In genomic region chr12:72014355-72014776, GRCm38 (mm10) we compare ENCODE assay signal across 10 mouse cellular contexts. TPM values are rescaled to one million over a fixed set of nuclear protein-coding genes. Genes with fewer than 3 reads are reported as not detected.
DNase-seq lines count a peak whose midpoint lies in the region; ATAC-seq and TF ChIP-seq lines count a peak whose summit lies in the region.
"Had no signal": no experiment of that assay in that cellular context is flagged by ENCODE, and none has a peak within 500 bp of the region (broad histone marks: within the 10 kb centered on the region; RNA-seq: fewer than 3 reads in every experiment).

No protein-coding gene starts in this region.

- no peak overlapping the region for H3K9ac ChIP-seq in forebrain, embryonic 16.5 days (replicated peaks; ENCODE audit: low read depth, low read length)
- H3K9ac ChIP-seq in forebrain, embryonic 11.5 days (ENCODE audit: low read length) = no peak overlapping the region
- H3K9ac ChIP-seq: forebrain, embryonic 15.5 days had no signal

- WGBS in forebrain, embryonic 16.5 days = 45% methylated on average over 10 of the region's 10 CpGs
- WGBS in forebrain, embryonic 11.5 days = 79% methylated on average over 10 of the region's 10 CpGs

- H3K27ac ChIP-seq in forebrain, embryonic 16.5 days (ENCODE audit: low read length) = no peak overlapping the region
- no peak overlapping the region for H3K27ac ChIP-seq in forebrain, embryonic 11.5 days (ENCODE audit: low read depth, low read length)
- H3K27ac ChIP-seq in left cerebral cortex, adult 2 months = no peak overlapping the region

- no peak overlapping the region for H3K4me3 ChIP-seq in forebrain, embryonic 16.5 days (replicated peaks; ENCODE audit: low read length)
- H3K4me3 ChIP-seq in forebrain, embryonic 11.5 days (ENCODE audit: low read depth, low read length) = no peak overlapping the region
- peak overlapping the region; percentile 14; the same call in 1 of the 2 replicates for H3K4me3 ChIP-seq in left cerebral cortex, adult 2 months
- H3K4me3 ChIP-seq: forebrain, embryonic 15.5 days; megakaryocyte, embryonic 14.5 days had no signal

- no peaks in the 10 kb centered on the region for H3K9me3 ChIP-seq in forebrain, embryonic 16.5 days (ENCODE audit: control insufficient read depth, low read length)
- H3K9me3 ChIP-seq in forebrain, embryonic 11.5 days (ENCODE audit: control insufficient read depth, low read length) = no peaks in the 10 kb centered on the region
- H3K9me3 ChIP-seq: forebrain, embryonic 15.5 days; megakaryocyte, embryonic 14.5 days had no signal

- 0 out of 2 replicates have a peak, but pooled peaks cover 6% of the 10 kb centered on the region for H3K4me1 ChIP-seq in forebrain, embryonic 16.5 days (replicated peaks; ENCODE audit: control insufficient read depth, insufficient read depth, low read length)
- no peaks in the 10 kb centered on the region for H3K4me1 ChIP-seq in forebrain, embryonic 11.5 days (replicated peaks; ENCODE audit: control insufficient read depth, insufficient read depth, low read length)
- H3K4me1 ChIP-seq: megakaryocyte, embryonic 14.5 days had no signal

- H3K4me2 ChIP-seq in forebrain, embryonic 16.5 days (ENCODE audit: low read length) = no peak overlapping the region
- H3K4me2 ChIP-seq in forebrain, embryonic 11.5 days (ENCODE audit: low read depth, low read length, severe bottlenecking) = no peak overlapping the region
- H3K4me2 ChIP-seq: forebrain, embryonic 15.5 days had no signal

- no peak for DNase-seq in forebrain, embryonic 11.5 days (ENCODE audit: low spot score)
- DNase-seq in left cerebral cortex, adult 2 months (ENCODE audit: extremely low spot score in 1 of 2, low spot score in 2 of 2) = no peak
- DNase-seq in left cerebral cortex, adult 11 months (ENCODE audit: low spot score) = no peak
- DNase-seq in naive thymus-derived CD4-positive, alpha-beta T cell, adult 2 months (ENCODE audit: low read depth) = peak; percentile 26
- no peak for DNase-seq in MN1 (ENCODE audit: low spot score)
- DNase-seq in gastrocnemius, postnatal 36 days = no peak

- no peak for TF ChIP-seq CTCF in left cerebral cortex, adult 2 months (IDR thresholded peaks at IDR 0.05)

- 0 out of 2 replicates have a peak, but pooled peaks have one; percentile 12 for ATAC-seq in forebrain, embryonic 16.5 days
- no peak for ATAC-seq in forebrain, embryonic 11.5 days (replicated peaks; ENCODE audit: low FRiP score)
- peak; percentile 46 to 71 for ATAC-seq in hematopoietic stem cell, adult 5-6 weeks (replicated peaks in 1 of 2; ENCODE audit: insufficient read depth in 1 of 2, low FRiP score in 2 of 2, low TSS enrichment in 1 of 2, low read depth in 1 of 2, poor library complexity in 2 of 2, severe bottlenecking in 2 of 2)
- ATAC-seq: forebrain, embryonic 15.5 days had no signal

- H3K36me3 ChIP-seq in forebrain, embryonic 16.5 days (ENCODE audit: control insufficient read depth, insufficient read depth) = no peaks in the 10 kb centered on the region
- H3K36me3 ChIP-seq in forebrain, embryonic 11.5 days (ENCODE audit: control insufficient read depth, insufficient read depth, low read length) = no peaks in the 10 kb centered on the region
- H3K36me3 ChIP-seq: forebrain, embryonic 15.5 days had no signal

- H3K27me3 ChIP-seq in forebrain, embryonic 16.5 days (replicated peaks; ENCODE audit: control insufficient read depth, insufficient read depth, low read length) = no peaks in the 10 kb centered on the region
- H3K27me3 ChIP-seq in forebrain, embryonic 11.5 days (ENCODE audit: control insufficient read depth, insufficient read depth, low read length) = no peaks in the 10 kb centered on the region
- H3K27me3 ChIP-seq: forebrain, embryonic 15.5 days had no signal

- intact Hi-C loops in left cerebral cortex, adult 2 months (cut with DNase I) = no loop called here
- intact Hi-C loops in gastrocnemius, postnatal 36 days (cut with DNase I) = no loop called here

RNA-seq across cellular contexts. Expression of gene Gpr135, which starts 56.6 kb away (rescaled TPM):
- 4.2 and 5.2 TPM in 2 replicates for polyA plus RNA-seq in forebrain, embryonic 16.5 days (2015; fragmentation: Nextera tagmentation; extraction: Ambion mirVana)
- polyA plus RNA-seq in forebrain, embryonic 11.5 days (2014; fragmentation: Nextera tagmentation; extraction: Ambion mirVana) = 0.68 and 0.76 TPM in 2 replicates
- 10 to 100 TPM; 12.8 to 16.5 TPM for total RNA-seq in left cerebral cortex, adult 2 months (2021)
- 0.19 TPM in 1 of 2 replicates, not detected in the other for total RNA-seq in hematopoietic stem cell, adult 5-6 weeks (2017)
- under 1 TPM; 0.17 to 0.18 TPM for total RNA-seq in gastrocnemius, postnatal 36 days (2021)

Comparison
In these comparisons a context has a peak if more than half of its experiments do, and no peak if none do; other contexts are left out.
1. RNA of gene Gpr135, which starts 56.6 kb away (total RNA-seq): 12.8 to 16.5 TPM in left cerebral cortex, adult 2 months; 0.17 to 0.18 TPM in gastrocnemius, postnatal 36 days and 0.19 TPM in hematopoietic stem cell, adult 5-6 weeks; every median in the first group is over 10 times any median in the second.